Mouse (Mus musculus): Measurements from ENCODE around the gene Olfr1388.

- no peak for TF ChIP-seq CTCF (IDR thresholded peaks at IDR 0.05; ENCODE audit: extremely low read depth, insufficient read depth, insufficient read length, insufficient replicate concordance)
- TF ChIP-seq POLR2A (IDR thresholded peaks at IDR 0.05; ENCODE audit: low read depth, low read length): no peak
These were observed 49.5 kb downstream of the Olfr1388 start for GRCm38 (mm10) chr11:49485973-49486372.

Measured in spleen, adult 2 months (tissue).